Mouse (Mus musculus) layer of hippocampus, postnatal 10 days (tissue): ENCODE measurements around the gene Actl11. TPM values are rescaled to one million over a fixed set of nuclear protein-coding genes. Genes with fewer than 3 reads are reported as not detected.

Experiments
- DNase-seq, 2 experiments: peaks; one replicate each; pipeline ENCODE4 v3.0.0; 2021; ENCODE audit warnings: low spot score in 2 of 2
- long read RNA-seq: library from polyadenylated mRNA; stranded (forward); transcript quantifications from one replicate; pipeline ENCODE4 v2.0.0, GENCODE M21; 2023
- total RNA-seq, 2 experiments: library from RNA; stranded (reverse); gene quantifications; 2 replicates each; pipeline ENCODE4 v1.2.3; 2021

The Actl11 gene
- total RNA-seq, result not detected
- long read RNA-seq, result 0 reads

DNA sequence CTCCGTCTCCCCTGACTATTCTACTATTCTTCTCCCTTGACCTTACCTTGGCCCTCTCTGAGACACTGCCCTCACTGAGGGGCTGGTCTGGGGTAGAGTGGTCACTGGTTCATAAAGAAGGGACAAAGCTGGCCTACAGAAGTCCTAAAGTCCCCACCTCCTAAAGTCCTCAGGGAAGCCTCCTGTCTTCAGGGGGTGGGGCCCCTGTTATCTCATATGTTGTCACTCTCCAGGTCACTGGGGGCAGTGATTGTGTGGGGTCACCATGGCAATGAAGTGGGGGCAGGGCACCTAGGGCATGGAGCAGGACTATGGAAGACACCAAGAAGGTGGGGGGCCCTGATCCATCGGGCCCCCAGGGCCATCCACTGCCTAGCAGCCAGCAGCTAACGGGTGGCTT is at the start of gene Actl11:
Actl11 (plus strand) TSS at position 301 of the 400 bp plus-strand sequence.
- no peak for DNase-seq

DNA sequence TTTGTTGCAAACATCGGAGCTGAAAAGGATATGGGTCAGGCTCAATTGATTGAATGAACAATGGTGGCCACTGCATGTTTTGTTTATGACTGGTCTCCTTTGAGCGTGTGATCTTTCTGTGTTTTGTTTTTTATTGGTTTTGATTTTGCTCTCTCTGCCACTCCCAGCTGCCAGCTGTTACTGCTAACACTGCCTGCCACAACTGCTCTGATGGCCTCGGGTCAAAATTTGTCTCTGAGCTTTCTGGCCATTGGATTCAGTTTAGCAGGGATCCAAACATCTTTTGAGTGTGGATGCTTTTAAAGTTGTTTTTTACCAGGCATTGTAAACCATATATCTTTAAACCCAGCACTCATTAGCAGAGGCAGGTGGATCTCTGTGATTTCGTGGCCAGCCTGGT is 47.9 kb upstream of the Actl11 start:
- no peak for DNase-seq

DNA sequence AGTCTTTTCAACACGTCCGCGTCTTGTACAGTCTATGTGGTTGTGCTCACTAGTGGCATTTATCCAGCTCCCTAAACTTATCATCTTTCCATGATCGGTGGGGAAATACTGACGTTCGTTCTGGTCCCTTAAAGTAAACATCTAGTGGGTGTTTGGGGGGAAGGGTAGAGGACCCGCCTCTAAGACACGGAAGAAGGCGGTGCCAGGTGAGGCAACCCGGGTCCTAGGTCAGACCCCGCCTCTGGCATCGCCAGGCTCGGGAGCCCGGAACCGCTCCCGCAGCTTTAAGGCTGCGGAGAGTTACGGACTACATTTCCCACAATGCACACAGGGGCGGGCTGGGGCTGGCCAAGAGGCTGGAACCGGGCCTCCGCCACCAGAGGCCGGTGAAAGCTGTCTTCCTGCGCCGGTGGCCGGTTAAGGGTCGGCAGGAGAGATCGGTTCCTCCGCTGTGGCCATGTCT is 40.4 kb upstream of the Actl11 start, which contains the start of gene Mon1a:
Mon1a (plus strand) TSS at position 348 of the 463 bp plus-strand sequence.
- DNase-seq, result peak; percentile 73 to 81

DNA sequence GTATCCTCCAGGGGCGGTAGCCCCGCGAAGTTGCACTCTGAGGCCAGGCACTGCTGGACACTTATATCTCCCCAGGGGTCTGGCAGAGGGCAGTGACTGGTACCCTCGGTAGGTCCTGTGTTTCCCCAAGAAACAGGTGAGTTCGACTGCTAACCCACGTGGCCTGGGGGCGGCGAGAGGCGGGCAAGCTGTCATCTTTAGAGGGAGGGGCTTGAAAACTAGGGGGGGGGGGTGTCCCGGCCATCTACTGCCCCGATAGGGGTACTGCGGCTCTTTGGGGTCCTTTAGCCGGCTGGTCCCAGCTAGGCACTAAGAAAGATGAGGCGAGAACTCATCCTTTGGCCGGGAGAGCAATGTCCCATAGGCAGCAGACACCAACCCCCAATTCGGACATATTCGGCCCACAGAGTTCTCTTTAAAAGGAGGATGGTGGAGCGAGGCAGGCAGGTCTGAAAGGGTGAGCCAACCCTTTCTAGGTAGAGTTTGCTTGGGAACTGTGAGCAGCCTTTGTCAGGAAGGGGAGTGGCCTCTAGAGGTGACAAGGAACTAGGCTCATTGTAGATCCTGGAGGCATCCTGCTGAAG is 39.9 kb upstream of the Actl11 start:
- DNase-seq, result peak in 1 of 2 experiments; percentile 60

DNA sequence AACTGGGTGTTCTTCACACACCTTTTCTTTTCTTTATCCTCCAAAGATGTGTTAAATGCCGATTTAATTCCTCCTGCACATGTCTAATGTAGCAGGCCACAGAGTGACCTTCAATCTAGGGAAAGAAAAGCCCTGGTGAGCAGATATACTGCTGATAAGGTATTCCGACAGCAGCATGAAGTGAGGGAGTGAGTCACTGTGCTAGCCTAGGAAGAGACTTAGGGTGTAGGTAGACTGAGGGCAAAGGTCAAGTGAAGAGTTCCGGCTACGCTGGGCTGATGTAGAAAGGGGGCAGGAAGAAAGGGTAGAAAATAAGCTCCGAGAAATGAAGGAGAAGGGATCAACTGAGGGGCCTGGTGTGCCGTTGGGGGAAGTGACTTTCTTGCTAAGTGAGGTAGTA is 38.0 kb upstream of the Actl11 start:
- DNase-seq, result no peak

DNA sequence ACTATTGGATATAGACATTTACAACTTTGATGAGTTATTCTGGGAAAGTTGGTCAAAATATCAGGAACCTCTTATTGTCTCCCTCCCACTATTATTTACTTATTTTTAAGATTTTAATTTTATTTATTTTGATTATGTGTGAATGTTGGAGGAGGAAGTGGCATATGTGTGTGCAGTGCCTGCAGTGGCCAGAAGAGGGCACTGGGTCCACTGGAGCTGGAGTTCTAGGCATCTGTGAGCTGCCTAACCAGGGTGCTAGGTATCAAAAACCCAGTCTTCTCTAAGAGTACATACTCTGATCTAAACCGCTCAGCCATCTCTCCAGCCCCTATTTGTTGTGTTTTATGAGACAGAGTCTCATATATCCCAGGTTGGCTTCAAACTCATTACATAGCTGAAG is 37.2 kb upstream of the Actl11 start:
- no peak for DNase-seq

DNA sequence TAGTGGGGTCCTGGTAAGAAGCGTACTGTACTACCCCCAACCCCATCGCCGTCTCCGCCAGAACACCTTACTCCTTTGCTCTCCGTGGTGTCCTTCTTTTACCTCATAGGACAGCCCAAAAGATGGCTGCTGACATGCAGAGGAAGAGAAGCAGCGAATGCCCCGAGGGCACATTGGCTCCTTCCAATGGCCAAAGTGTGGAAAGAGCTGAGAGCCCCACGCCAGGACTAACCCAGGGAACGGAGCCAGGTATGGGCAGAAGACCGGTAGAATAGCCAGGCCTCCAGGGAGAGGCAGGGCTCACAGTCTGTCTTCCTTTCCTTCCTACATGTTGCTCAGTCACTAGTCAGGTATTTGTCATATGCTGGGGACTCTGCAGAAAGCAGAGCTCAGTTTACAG is 29.7 kb upstream of the Actl11 start:
- no peak for DNase-seq

DNA sequence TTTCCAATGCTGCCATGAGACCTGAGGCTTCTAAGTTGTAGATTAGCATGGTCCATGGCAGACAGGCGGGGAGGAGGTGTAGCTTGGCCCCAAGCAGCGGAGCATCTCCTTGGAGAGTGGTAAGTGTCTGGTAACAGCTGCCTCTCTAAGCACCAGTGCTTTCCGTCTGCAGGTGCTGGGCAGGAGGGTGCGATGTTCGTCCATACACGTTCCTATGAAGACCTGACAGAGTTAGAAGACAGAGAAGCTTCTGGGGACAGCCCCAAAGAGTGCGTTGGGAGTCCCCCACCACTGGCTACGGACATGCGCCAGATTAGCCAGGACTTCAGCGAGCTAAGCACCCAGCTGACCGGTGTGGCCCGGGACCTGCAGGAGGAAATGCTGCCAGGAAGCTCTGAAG is 28.4 kb upstream of the Actl11 start:
- DNase-seq, result no peak

DNA sequence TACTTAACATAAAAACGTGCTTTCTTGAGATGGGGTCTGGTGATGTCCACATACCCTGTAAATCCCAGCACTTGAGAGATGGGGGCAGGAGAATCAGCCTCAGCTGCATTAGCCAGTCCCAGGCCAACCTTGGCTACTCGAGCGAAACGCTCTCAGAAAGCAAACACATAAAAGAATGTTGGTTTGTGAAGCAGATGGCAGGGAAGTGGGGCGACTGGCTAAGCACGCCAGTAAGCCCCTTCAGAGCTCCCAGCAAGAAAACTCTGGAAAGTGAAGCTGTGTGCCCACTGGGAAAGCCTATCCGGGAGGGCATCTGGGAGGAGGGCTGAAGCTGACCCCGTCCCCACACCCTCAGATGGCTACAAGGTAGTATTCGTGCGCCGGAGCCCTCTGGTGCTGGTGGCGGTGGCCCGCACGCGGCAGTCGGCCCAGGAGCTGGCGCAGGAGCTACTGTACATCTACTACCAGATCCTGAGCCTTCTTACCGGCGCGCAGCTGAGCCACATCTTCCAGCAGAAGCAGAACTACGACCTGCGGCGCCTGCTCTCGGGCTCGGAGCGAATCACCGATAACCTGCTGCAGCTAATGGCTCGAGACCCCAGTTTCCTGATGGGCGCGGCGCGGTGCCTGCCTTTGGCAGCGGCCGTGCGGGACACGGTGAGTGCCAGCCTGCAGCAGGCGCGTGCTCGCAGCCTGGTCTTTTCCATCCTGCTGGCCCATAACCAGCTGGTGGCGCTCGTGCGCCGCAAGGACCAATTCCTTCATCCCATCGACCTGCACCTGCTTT is 27.2 kb upstream of the Actl11 start:
- DNase-seq, result peak; percentile 83 to 87

DNA sequence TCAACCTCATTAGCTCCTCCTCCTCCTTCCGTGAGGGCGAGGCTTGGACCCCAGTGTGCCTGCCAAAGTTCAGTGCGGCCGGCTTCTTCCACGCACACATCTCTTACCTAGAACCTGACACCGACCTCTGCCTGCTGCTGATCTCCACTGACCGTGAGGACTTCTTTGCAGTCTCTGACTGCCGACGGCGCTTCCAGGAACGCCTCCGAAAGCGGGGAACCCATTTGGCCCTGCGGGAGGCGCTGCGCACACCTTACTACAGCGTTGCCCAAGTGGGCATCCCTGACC is 26.7 kb upstream of the Actl11 start:
- DNase-seq, result no peak

DNA sequence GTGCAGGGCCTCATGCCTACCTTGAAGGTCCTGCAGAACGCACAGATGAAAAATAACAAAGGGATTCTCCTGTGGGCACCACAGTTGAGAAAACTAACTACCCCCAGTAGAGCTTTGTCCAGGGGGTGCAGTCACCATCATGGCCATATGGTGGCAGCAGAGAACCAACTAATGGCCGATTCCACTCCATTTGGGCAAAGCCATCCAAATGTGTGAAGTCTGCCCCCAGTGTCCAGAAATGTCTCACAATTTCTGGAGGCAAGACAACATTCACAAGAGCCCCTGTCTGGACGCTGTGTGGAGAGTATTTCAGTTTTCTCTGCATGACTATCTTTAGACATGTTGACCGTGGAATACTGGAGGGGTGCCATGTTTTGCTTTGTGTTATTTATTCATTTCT is 23.5 kb upstream of the Actl11 start:
- peak; percentile 95 to 96 for DNase-seq

DNA sequence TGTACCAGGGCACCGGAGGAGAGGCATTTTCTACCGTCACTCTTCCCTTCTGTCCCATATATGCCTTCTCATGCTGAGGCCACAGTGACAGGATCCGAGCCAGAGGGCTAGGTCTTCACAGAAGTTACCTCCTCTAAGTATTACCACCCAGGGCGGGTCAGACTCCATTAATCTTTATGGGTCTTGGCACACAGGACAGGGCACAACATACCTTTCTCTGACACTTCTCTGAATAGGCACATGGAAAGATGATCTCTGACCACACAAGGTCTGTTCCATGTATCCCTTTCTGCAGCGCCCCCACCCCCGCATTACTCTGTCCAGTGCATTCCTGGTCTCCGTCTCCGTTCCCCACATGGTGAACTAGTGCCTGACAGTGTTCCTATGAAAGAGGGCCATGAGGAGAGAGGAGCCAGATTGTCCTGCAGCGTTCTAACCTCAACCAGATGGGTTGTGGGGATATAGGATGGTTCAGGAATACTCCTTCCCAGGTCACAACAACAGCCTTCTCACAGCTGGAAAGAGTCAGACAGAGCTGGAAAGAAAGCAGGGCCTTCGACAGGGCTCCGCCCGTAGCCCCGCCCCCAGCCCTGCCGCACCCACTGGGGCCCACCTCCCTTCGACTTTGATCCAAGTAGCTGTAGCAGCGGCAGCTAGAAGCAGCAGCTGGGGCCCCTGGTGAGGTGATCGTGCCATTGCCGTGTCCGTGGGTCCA is 21.9 kb upstream of the Actl11 start, which contains the start of gene Mst1r:
Mst1r (plus strand) TSS at position 622 of the 715 bp plus-strand sequence.
- DNase-seq, result no peak

DNA sequence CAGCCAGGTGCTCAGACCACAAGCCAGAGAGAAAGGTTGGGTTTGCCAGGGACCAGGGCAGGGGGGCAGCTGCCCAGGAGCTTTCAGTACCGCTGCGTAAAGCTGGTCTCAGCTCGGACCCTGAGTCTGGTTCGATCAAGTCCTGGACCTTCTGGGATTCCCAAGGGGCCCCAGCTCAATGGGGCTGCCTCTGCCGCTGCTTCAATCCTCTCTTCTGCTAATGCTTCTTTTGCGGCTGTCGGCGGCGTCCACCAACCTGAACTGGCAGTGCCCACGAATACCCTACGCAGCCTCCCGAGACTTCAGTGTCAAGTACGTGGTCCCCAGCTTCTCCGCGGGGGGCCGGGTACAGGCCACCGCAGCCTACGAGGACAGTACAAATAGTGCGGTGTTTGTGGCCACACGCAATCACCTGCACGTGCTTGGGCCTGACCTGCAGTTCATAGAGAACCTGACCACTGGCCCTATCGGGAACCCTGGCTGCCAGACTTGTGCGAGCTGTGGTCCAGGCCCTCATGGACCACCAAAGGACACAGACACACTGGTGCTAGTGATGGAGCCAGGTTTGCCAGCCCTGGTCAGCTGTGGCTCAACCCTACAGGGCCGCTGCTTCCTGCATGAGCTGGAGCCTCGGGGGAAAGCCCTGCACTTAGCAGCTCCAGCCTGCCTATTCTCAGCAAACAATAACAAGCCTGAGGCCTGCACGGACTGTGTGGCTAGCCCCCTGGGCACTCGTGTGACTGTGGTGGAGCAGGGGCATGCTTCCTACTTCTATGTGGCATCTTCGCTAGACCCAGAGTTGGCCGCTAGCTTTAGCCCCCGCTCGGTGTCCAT is 21.1 kb upstream of the Actl11 start:
- DNase-seq, result no peak

DNA sequence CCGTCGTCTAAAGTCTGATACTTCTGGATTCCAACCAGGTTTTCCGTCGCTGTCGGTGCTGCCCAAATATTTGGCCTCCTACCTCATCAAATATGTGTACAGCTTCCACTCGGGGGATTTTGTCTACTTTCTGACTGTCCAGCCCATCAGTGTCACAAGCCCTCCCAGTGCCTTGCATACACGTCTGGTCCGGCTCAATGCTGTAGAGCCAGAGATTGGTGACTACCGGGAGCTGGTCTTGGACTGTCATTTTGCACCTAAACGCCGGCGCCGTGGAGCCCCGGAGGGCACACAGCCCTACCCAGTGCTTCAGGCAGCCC is 20.5 kb upstream of the Actl11 start:
- no peak for DNase-seq

DNA sequence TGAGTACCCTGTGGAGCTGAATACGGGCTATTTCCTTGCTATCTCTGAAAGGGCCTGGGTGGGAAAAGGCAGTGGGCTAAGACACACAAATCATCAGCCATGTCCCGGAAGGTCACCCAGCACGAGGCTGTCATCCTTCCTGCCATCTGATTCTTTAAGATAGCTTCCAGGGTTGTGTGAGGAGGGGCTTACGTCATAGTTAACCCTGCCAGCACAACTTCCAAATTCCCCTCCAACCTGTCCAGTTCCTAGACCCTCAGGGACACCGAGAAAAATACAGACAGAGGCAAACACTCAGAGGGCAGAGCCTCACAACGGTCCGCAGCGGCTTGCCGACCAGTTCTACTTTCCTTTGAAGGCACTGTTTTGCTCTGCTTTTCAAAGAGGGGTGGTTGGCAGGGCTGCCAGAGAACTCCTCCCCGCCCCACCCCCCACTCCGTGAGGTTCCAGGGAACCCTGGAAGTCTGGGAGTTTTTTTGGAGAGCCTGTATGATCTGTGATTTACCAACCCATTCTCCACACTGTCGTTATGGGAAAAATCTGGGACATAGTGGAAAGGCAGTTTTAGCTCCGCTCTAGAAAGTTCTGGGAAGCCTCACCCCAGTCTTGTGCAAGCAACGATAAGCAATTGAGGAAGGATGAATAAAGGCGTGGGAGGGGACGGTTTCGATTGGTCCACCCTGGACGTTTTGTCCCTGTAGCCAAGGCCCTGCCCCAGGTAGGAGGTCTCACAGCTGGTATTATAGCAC is 19.7 kb upstream of the Actl11 start:
- DNase-seq, result no peak

DNA sequence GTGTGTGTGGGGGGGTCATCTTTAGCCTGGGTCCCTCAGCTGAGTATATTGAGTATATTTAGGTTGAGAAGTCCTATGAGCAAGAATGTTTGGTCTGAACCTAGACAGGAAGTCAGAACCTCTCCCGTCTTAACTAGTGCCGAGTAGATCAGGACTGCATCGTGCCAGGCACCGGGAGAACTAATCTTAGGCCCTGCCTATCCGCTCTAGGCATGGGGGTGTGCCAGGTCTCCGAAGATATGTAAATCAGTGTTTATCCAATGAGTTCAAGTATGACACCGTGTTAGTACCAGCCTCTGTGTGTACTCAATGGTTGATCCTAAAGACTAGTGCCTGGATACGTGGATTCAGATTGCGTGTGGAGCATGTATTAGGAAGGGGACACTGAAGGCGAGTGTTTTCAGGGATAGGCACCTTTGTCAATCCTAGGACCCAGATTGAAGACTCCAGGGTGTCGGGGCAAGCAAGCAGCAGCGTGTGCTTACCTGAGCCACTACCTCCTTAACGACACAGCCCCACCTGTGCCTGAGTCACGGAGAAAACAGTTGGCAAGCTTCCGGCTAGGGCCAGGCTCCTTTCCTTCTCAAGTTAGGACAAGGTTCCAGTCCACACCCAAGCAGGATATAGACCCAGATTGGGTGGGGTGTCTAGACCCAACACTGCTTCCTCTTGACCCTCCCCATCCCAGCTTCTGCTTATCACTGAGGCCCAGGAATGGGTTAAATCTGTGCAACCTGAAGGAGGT is 18.1 kb upstream of the Actl11 start:
- no peak for DNase-seq

DNA sequence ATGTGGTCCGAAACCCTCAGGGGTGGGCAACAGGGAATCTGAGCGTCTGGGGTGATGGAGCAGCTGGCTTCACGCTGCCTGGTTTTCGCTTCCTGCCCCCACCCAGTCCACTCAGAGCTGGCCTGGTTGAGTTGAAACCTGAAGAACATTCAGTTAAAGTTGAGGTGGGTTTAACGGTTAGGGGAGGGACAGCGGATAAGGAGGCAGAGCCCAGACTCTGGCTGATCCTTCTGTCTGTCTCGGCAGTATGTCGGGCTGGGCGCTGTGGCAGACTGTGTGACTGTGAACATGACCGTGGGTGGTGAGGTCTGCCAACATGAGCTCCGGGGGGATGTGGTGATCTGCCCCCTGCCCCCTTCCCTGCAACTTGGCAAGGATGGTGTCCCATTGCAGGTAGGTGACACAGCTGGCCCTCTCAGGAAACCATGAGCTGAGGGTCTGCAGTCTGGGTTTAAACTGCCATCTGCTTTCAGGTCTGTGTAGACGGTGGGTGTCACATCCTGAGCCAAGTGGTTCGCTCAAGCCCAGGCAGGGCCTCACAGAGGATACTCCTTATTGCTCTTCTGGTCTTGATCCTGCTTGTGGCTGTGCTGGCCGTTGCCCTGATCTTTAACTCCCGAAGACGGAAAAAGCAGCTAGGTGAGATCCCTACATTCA is 13.4 kb upstream of the Actl11 start:
- DNase-seq, result no peak

DNA sequence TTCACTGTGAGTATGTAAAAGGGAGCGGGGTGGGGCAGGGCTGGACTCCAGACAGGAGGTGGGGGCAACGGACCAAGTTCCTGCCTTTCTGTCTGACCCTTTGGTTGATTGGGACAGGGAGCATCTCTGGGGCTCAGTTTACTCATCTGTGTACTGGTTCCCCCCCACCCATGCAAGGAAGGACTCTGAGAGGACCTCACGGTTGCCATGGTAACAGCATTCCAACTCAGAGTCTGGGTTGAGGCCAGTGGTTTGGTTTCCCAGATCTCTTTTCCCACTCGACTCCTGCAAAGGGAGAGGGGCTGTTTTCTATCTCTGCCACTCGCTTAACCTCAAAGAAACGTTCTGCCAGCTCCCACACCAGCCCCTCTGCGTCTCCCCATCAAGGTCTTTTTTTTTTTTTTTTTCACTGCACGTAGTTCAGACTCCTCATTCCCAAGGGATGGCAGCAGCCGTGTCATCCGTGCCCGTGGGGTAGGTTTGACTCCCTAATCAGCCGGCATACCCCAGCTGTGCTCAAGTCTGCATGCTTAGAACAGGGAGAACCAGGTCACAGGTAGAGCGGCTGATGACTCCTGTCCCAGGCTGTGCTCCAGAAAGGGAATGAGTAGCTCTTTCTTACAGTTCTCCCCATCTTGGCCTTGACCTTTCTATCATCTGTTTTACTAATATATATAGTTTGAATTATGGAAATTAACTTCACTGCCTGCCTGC is 10.2 kb upstream of the Actl11 start:
- no peak for DNase-seq

DNA sequence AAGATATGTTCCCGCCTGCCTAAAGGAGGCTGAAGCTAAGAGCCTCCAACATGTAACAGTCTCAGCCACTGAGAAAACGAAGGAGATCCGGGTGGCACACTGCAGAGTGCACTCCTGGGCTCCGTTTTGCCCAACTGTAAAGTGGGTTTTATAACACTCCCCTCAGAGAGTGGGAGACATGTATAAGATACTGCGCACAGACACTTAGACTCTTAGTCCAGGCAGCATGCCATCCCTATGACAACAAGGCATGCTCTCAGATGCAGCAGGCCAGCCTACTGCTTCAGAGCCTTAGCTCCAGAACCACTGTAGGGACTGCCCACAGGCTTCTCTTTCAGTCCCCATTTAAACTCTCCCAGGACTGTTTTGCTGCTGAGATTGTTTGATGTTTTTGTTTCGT is 9.4 kb upstream of the Actl11 start:
- no peak for DNase-seq
